Mouse (Mus musculus): ENCODE results near the gene Vangl1. TPM values are rescaled to one million over a fixed set of nuclear protein-coding genes. Genes with fewer than 3 reads are reported as not detected.

The Vangl1 gene
- polyA plus RNA-seq, 1 experiment from 2014 or later = 22.8 TPM

GRCm38 (mm10) chr3:102157652-102158051 is 46.8 kb downstream of the Vangl1 start:
- H3K4me1 ChIP-seq (ENCODE audit: insufficient read depth) = peaks cover 4% of the 10 kb centered on the region; the same call in 1 of the 2 replicates
- H3K27me3 ChIP-seq (ENCODE audit: insufficient read depth, low read length) = no peaks in the 10 kb centered on the region
- no peak overlapping the region for H3K4me3 ChIP-seq (ENCODE audit: low read depth, low read length)
- no peak overlapping the region for H3K4me2 ChIP-seq (ENCODE audit: low read depth, low read length)
- H3K27ac ChIP-seq (ENCODE audit: low read depth) = no peak overlapping the region
- no peaks in the 10 kb centered on the region for H3K9me3 ChIP-seq (ENCODE audit: low read length)
- WGBS (ENCODE audit: insufficient replicate concordance) = 64% methylated on average over 6 of the region's 6 CpGs
- no peak overlapping the region for H3K9ac ChIP-seq (replicated peaks)
- ATAC-seq (no peak), DNase-seq (no peak)
- TF ChIP-seq CTCF (IDR thresholded peaks at IDR 0.05; ENCODE audit: low read depth) (no peak), EP300 (IDR thresholded peaks at IDR 0.05; ENCODE audit: low read depth) (no peak)
- H3K36me3 ChIP-seq (replicated peaks; ENCODE audit: insufficient read depth, low read length) = peaks cover 44% of the 10 kb centered on the region

- whole genome bisulfite sequencing (ENCODE audit: insufficient replicate concordance) = 77% methylated on average over 7 of the region's 7 CpGs
- Histone ChIP-seq H3K4me1 (ENCODE audit: insufficient read depth) (peaks cover 9% of the 10 kb centered on the region; the same call in 1 of the 2 replicates), H3K9me3 (ENCODE audit: low read length) (no peaks in the 10 kb centered on the region), H3K27ac (ENCODE audit: low read depth) (no peak overlapping the region), H3K4me3 (ENCODE audit: low read depth, low read length) (no peak overlapping the region), H3K27me3 (ENCODE audit: insufficient read depth, low read length) (no peaks in the 10 kb centered on the region), H3K9ac (replicated peaks) (no peak overlapping the region), H3K4me2 (ENCODE audit: low read depth, low read length) (no peak overlapping the region), H3K36me3 (replicated peaks; ENCODE audit: insufficient read depth, low read length) (peaks cover 42% of the 10 kb centered on the region)
- DNase-seq = no peak
- ATAC-seq = no peak
- no peak for TF ChIP-seq EP300 (IDR thresholded peaks at IDR 0.05; ENCODE audit: low read depth)
- TF ChIP-seq CTCF (IDR thresholded peaks at IDR 0.05; ENCODE audit: low read depth) = no peak
Observed at GRCm38 (mm10) chr3:102156737-102157136, 47.8 kb downstream of the Vangl1 start.

GRCm38 (mm10) chr3:102154107-102154506 is 50.4 kb downstream of the Vangl1 start:
- H3K4me1 ChIP-seq (ENCODE audit: insufficient read depth) = peaks cover 6% of the 10 kb centered on the region; the same call in 1 of the 2 replicates
- H3K9me3 ChIP-seq (ENCODE audit: low read length) = no peaks in the 10 kb centered on the region
- no peak overlapping the region for H3K4me3 ChIP-seq (ENCODE audit: low read depth, low read length)
- DNase-seq (no peak), ATAC-seq (no peak)
- H3K36me3 ChIP-seq (replicated peaks; ENCODE audit: insufficient read depth, low read length) = peaks cover 24% of the 10 kb centered on the region
- no peak overlapping the region for H3K9ac ChIP-seq (replicated peaks)
- WGBS (ENCODE audit: insufficient replicate concordance) = 87% methylated on average over 7 of the region's 7 CpGs
- TF ChIP-seq EP300 (IDR thresholded peaks at IDR 0.05; ENCODE audit: low read depth) (no peak), CTCF (IDR thresholded peaks at IDR 0.05; ENCODE audit: low read depth) (no peak)
- H3K27ac ChIP-seq (ENCODE audit: low read depth) = no peak overlapping the region
- H3K27me3 ChIP-seq (ENCODE audit: insufficient read depth, low read length) = no peaks in the 10 kb centered on the region
- no peak overlapping the region for H3K4me2 ChIP-seq (ENCODE audit: low read depth, low read length)

- no peak overlapping the region for H3K4me2 ChIP-seq (ENCODE audit: low read depth, low read length)
- TF ChIP-seq CTCF (IDR thresholded peaks at IDR 0.05; ENCODE audit: low read depth) (no peak), EP300 (IDR thresholded peaks at IDR 0.05; ENCODE audit: low read depth) (no peak)
- no peak overlapping the region for H3K27ac ChIP-seq (ENCODE audit: low read depth)
- no peak overlapping the region for H3K4me3 ChIP-seq (ENCODE audit: low read depth, low read length)
- 50% methylated on average over 4 of the region's 4 CpGs for WGBS (ENCODE audit: insufficient replicate concordance)
- no peaks in the 10 kb centered on the region for H3K9me3 ChIP-seq (ENCODE audit: low read length)
- DNase-seq = no peak
- H3K9ac ChIP-seq (replicated peaks) = no peak overlapping the region
- no peaks in the 10 kb centered on the region for H3K27me3 ChIP-seq (ENCODE audit: insufficient read depth, low read length)
- H3K36me3 ChIP-seq (replicated peaks; ENCODE audit: insufficient read depth, low read length) = peaks cover 16% of the 10 kb centered on the region; the same call in 1 of the 2 replicates
- H3K4me1 ChIP-seq (ENCODE audit: insufficient read depth) = peaks cover 6% of the 10 kb centered on the region; the same call in 1 of the 2 replicates
- no peak for ATAC-seq
Observed at GRCm38 (mm10) chr3:102152872-102153271, 51.6 kb downstream of the Vangl1 start.

- peaks cover 6% of the 10 kb centered on the region; the same call in 1 of the 2 replicates for H3K4me1 ChIP-seq (ENCODE audit: insufficient read depth)
- no peak overlapping the region for H3K4me3 ChIP-seq (ENCODE audit: low read depth, low read length)
- peaks cover 12% of the 10 kb centered on the region; the same call in 1 of the 2 replicates for H3K36me3 ChIP-seq (replicated peaks; ENCODE audit: insufficient read depth, low read length)
- TF ChIP-seq EP300 (IDR thresholded peaks at IDR 0.05; ENCODE audit: low read depth) = no peak
- no peak for TF ChIP-seq CTCF (IDR thresholded peaks at IDR 0.05; ENCODE audit: low read depth)
- no peak overlapping the region for H3K4me2 ChIP-seq (ENCODE audit: low read depth, low read length)
- no peak for DNase-seq
- ATAC-seq = no peak
- H3K9me3 ChIP-seq (ENCODE audit: low read length) = no peaks in the 10 kb centered on the region
- H3K9ac ChIP-seq (replicated peaks) = no peak overlapping the region
- WGBS (ENCODE audit: insufficient replicate concordance) = 68% methylated on average over 4 of the region's 4 CpGs
- no peak overlapping the region for H3K27ac ChIP-seq (ENCODE audit: low read depth)
- H3K27me3 ChIP-seq (ENCODE audit: insufficient read depth, low read length) = no peaks in the 10 kb centered on the region
Observed at GRCm38 (mm10) chr3:102152471-102152870, 52.0 kb downstream of the Vangl1 start.

GRCm38 (mm10) chr3:102151850-102152249 is 52.6 kb downstream of the Vangl1 start:
- H3K4me2 ChIP-seq (ENCODE audit: low read depth, low read length) = no peak overlapping the region
- H3K4me3 ChIP-seq (ENCODE audit: low read depth, low read length) = no peak overlapping the region
- H3K27me3 ChIP-seq (ENCODE audit: insufficient read depth, low read length) = no peaks in the 10 kb centered on the region
- H3K4me1 ChIP-seq (ENCODE audit: insufficient read depth) = peaks cover 9% of the 10 kb centered on the region; the same call in 1 of the 2 replicates
- DNase-seq = no peak
- TF ChIP-seq CTCF (IDR thresholded peaks at IDR 0.05; ENCODE audit: low read depth) = no peak
- no peak overlapping the region for H3K27ac ChIP-seq (ENCODE audit: low read depth)
- 77% methylated on average over 4 of the region's 4 CpGs for WGBS (ENCODE audit: insufficient replicate concordance)
- H3K9ac ChIP-seq (replicated peaks) = no peak overlapping the region
- no peaks in the 10 kb centered on the region for H3K9me3 ChIP-seq (ENCODE audit: low read length)
- peaks cover 6% of the 10 kb centered on the region; the same call in 1 of the 2 replicates for H3K36me3 ChIP-seq (replicated peaks; ENCODE audit: insufficient read depth, low read length)
- ATAC-seq = no peak

GRCm38 (mm10) chr3:102149941-102150340 is 54.6 kb downstream of the Vangl1 start:
- no peak for TF ChIP-seq CTCF (IDR thresholded peaks at IDR 0.05; ENCODE audit: low read depth)
- Histone ChIP-seq H3K9me3 (ENCODE audit: low read length) (no peaks in the 10 kb centered on the region), H3K4me1 (ENCODE audit: insufficient read depth) (peaks cover 15% of the 10 kb centered on the region), H3K4me3 (ENCODE audit: low read depth, low read length) (no peak overlapping the region), H3K27ac (ENCODE audit: low read depth) (no peak overlapping the region), H3K9ac (replicated peaks) (no peak overlapping the region), H3K36me3 (replicated peaks; ENCODE audit: insufficient read depth, low read length) (no peaks in the 10 kb centered on the region), H3K27me3 (ENCODE audit: insufficient read depth, low read length) (no peaks in the 10 kb centered on the region), H3K4me2 (ENCODE audit: low read depth, low read length) (no peak overlapping the region)
- DNase-seq = no peak
- ATAC-seq = no peak
- WGBS (ENCODE audit: insufficient replicate concordance) = 62% methylated on average over 7 of the region's 7 CpGs

Measured in liver, postnatal 0 days (tissue).